Mouse (Mus musculus): ENCODE measurements around the gene Nme9. TPM values are rescaled to one million over a fixed set of nuclear protein-coding genes. Genes with fewer than 3 reads are reported as not detected.

Nme9 gene
- polyA plus RNA-seq, 1 experiment from 2014 or later, result not detected

GRCm38 (mm10) chr9:99428601-99429331 lies 22.5 kb upstream of the Nme9 start:
- no peak for DNase-seq (ENCODE audit: low spot score)
- peaks cover 20% of the 10 kb centered on the region for H3K4me1 ChIP-seq
- no peak overlapping the region for H3K4me3 ChIP-seq
- H3K9me3 ChIP-seq (replicated peaks), result no peaks in the 10 kb centered on the region
- 82% methylated on average over 11 of the region's 11 CpGs for WGBS
- H3K27me3 ChIP-seq (ENCODE audit: low read depth, poor library complexity, severe bottlenecking), result no peaks in the 10 kb centered on the region
- H3K27ac ChIP-seq, result no peak overlapping the region
- H3K36me3 ChIP-seq, result no peaks in the 10 kb centered on the region

GRCm38 (mm10) chr9:99429845-99430244 lies 21.4 kb upstream of the Nme9 start:
- Histone ChIP-seq H3K36me3 (no peaks in the 10 kb centered on the region), H3K4me3 (no peak overlapping the region), H3K27me3 (ENCODE audit: low read depth, poor library complexity, severe bottlenecking) (no peaks in the 10 kb centered on the region), H3K9me3 (replicated peaks) (no peaks in the 10 kb centered on the region), H3K4me1 (peaks cover 19% of the 10 kb centered on the region), H3K27ac (no peak overlapping the region)
- no peak for DNase-seq (ENCODE audit: low spot score)
- 86% methylated on average over 3 of the region's 3 CpGs for WGBS

GRCm38 (mm10) chr9:99430806-99431205 lies 20.5 kb upstream of the Nme9 start:
- Histone ChIP-seq H3K36me3 (no peaks in the 10 kb centered on the region), H3K27ac (no peak overlapping the region), H3K4me3 (no peak overlapping the region), H3K4me1 (peaks cover 19% of the 10 kb centered on the region), H3K9me3 (replicated peaks) (no peaks in the 10 kb centered on the region), H3K27me3 (ENCODE audit: low read depth, poor library complexity, severe bottlenecking) (0 out of 2 replicates have a peak, but pooled peaks cover 5% of the 10 kb centered on the region)
- 86% methylated on average over 6 of the region's 6 CpGs for WGBS
- DNase-seq (ENCODE audit: low spot score), result no peak

GRCm38 (mm10) chr9:99431346-99431745 lies 19.9 kb upstream of the Nme9 start:
- WGBS, result 88% methylated on average over 8 of the region's 8 CpGs

GRCm38 (mm10) chr9:99431963-99432362 lies 19.3 kb upstream of the Nme9 start:
- Histone ChIP-seq H3K27ac (no peak overlapping the region), H3K36me3 (no peaks in the 10 kb centered on the region), H3K9me3 (replicated peaks) (no peaks in the 10 kb centered on the region), H3K4me1 (peaks cover 27% of the 10 kb centered on the region), H3K4me3 (no peak overlapping the region), H3K27me3 (ENCODE audit: low read depth, poor library complexity, severe bottlenecking) (peaks cover 10% of the 10 kb centered on the region)
- DNase-seq (ENCODE audit: low spot score), result no peak
- 87% methylated on average over 6 of the region's 6 CpGs for WGBS

More at GRCm38 (mm10) chr9:99431346-99431745, 19.9 kb upstream of the Nme9 start:
- H3K4me3 ChIP-seq, result no peak overlapping the region
- H3K27ac ChIP-seq, result no peak overlapping the region
- H3K27me3 ChIP-seq (ENCODE audit: low read depth, poor library complexity, severe bottlenecking), result 0 out of 2 replicates have a peak, but pooled peaks cover 5% of the 10 kb centered on the region
- H3K4me1 ChIP-seq, result peaks cover 22% of the 10 kb centered on the region
- no peaks in the 10 kb centered on the region for H3K9me3 ChIP-seq (replicated peaks)
- no peaks in the 10 kb centered on the region for H3K36me3 ChIP-seq
- DNase-seq (ENCODE audit: low spot score), result no peak

GRCm38 (mm10) chr9:99432478-99432877 lies 18.8 kb upstream of the Nme9 start:
- no peaks in the 10 kb centered on the region for H3K36me3 ChIP-seq
- peaks cover 32% of the 10 kb centered on the region for H3K4me1 ChIP-seq
- no peak overlapping the region for H3K4me3 ChIP-seq
- no peak for DNase-seq (ENCODE audit: low spot score)
- H3K27ac ChIP-seq, result no peak overlapping the region
- H3K27me3 ChIP-seq (ENCODE audit: low read depth, poor library complexity, severe bottlenecking), result peaks cover 15% of the 10 kb centered on the region
- WGBS, result 94% methylated on average over 4 of the region's 4 CpGs
- no peaks in the 10 kb centered on the region for H3K9me3 ChIP-seq (replicated peaks)

- peak overlapping the region; percentile 91 for H3K27ac ChIP-seq
Measured at GRCm38 (mm10) chr9:99434892-99435618, 16.2 kb upstream of the Nme9 start.

GRCm38 (mm10) chr9:99435619-99436181 lies 15.6 kb upstream of the Nme9 start:
- H3K36me3 ChIP-seq, result no peaks in the 10 kb centered on the region
- DNase-seq (ENCODE audit: low spot score), result no peak
- no peaks in the 10 kb centered on the region for H3K9me3 ChIP-seq (replicated peaks)
- H3K27ac ChIP-seq, result peak overlapping the region; percentile 91
- 17% methylated on average over 16 of the region's 16 CpGs for WGBS
- peak overlapping the region; percentile 83 for H3K4me3 ChIP-seq
- H3K27me3 ChIP-seq (ENCODE audit: low read depth, poor library complexity, severe bottlenecking), result peaks cover 37% of the 10 kb centered on the region
- peaks cover 34% of the 10 kb centered on the region for H3K4me1 ChIP-seq

More at GRCm38 (mm10) chr9:99434892-99435618, 16.2 kb upstream of the Nme9 start:
- no peaks in the 10 kb centered on the region for H3K9me3 ChIP-seq (replicated peaks)
- no peaks in the 10 kb centered on the region for H3K36me3 ChIP-seq
- H3K4me3 ChIP-seq, result peak overlapping the region; percentile 83
- peaks cover 34% of the 10 kb centered on the region for H3K4me1 ChIP-seq
- DNase-seq (ENCODE audit: low spot score), result peak; percentile 51
- 52% methylated on average over 14 of the region's 14 CpGs for WGBS
- H3K27me3 ChIP-seq (ENCODE audit: low read depth, poor library complexity, severe bottlenecking), result peaks cover 37% of the 10 kb centered on the region

- peak; percentile 80 for DNase-seq (ENCODE audit: low spot score)
- peak overlapping the region; percentile 91 for H3K27ac ChIP-seq
- peaks cover 34% of the 10 kb centered on the region for H3K4me1 ChIP-seq
- no peaks in the 10 kb centered on the region for H3K36me3 ChIP-seq
- H3K27me3 ChIP-seq (ENCODE audit: low read depth, poor library complexity, severe bottlenecking), result peaks cover 37% of the 10 kb centered on the region
- peak overlapping the region; percentile 83 for H3K4me3 ChIP-seq
- H3K9me3 ChIP-seq (replicated peaks), result no peaks in the 10 kb centered on the region
- WGBS, result 3% methylated on average over 86 of the region's 86 CpGs
Measured at GRCm38 (mm10) chr9:99436182-99437030, 14.9 kb upstream of the Nme9 start.

- Histone ChIP-seq H3K27ac (peak within 1 kb of the TSS; percentile 91), H3K27me3 (ENCODE audit: low read depth, poor library complexity, severe bottlenecking) (peaks cover 37% of the 10 kb centered on the region), H3K4me1 (peaks cover 34% of the 10 kb centered on the region), H3K9me3 (replicated peaks) (no peaks in the 10 kb centered on the region), H3K4me3 (peak within 1 kb of the TSS; percentile 83), H3K36me3 (no peaks in the 10 kb centered on the region)
- DNase-seq (ENCODE audit: low spot score), result no peak
- 21% methylated on average over 27 of the region's 27 CpGs for WGBS
Measured at GRCm38 (mm10) chr9:99437031-99437764, 14.1 kb upstream of the Nme9 start, which contains the start of gene Mras. TSS of gene Mras (minus strand) at chr9:99437381.

GRCm38 (mm10) chr9:99437781-99438565 lies 13.3 kb upstream of the Nme9 start:
- Histone ChIP-seq H3K27me3 (ENCODE audit: low read depth, poor library complexity, severe bottlenecking) (peaks cover 37% of the 10 kb centered on the region), H3K27ac (no peak overlapping the region), H3K4me1 (peaks cover 34% of the 10 kb centered on the region), H3K9me3 (replicated peaks) (no peaks in the 10 kb centered on the region), H3K36me3 (no peaks in the 10 kb centered on the region), H3K4me3 (no peak overlapping the region)
- 78% methylated on average over 12 of the region's 12 CpGs for WGBS
- no peak for DNase-seq (ENCODE audit: low spot score)

All from limb, embryonic 10.5 days (tissue).